ENCODE assay signal across 9 mouse cellular contexts in genomic region chr11:69257807-69258206, GRCm38 (mm10). TPM values are rescaled to one million over a fixed set of nuclear protein-coding genes. Genes with fewer than 3 reads are reported as not detected.
DNase-seq lines count a peak whose midpoint lies in the region; ATAC-seq and TF ChIP-seq lines count a peak whose summit lies in the region.
"Had no signal": no experiment of that assay in that cellular context is flagged by ENCODE, and none has a peak within 500 bp of the region (broad histone marks: within the 10 kb centered on the region; RNA-seq: fewer than 3 reads in every experiment).

No protein-coding gene starts in this region.

- H3K4me2 ChIP-seq in kidney, embryonic 16.5 days (replicated peaks; ENCODE audit: low read depth, low read length) = 0 out of 2 replicates have a peak overlapping the region, but pooled peaks have one; percentile 30
- H3K4me2 ChIP-seq: heart, embryonic 13.5 days had no signal

- WGBS in kidney, embryonic 16.5 days = 48% methylated on average over 4 of the region's 4 CpGs

- peaks cover 4% of the 10 kb centered on the region; the same call in 1 of the 2 replicates for H3K27me3 ChIP-seq in kidney, embryonic 16.5 days (ENCODE audit: insufficient read depth, low read length)
- no peaks in the 10 kb centered on the region for H3K27me3 ChIP-seq in splenic B cell, adult 2 months (ENCODE audit: control insufficient read depth, insufficient read depth, low read length, poor library complexity, severe bottlenecking)

- DNase-seq in kidney, postnatal 10 days = no peak
- DNase-seq in ES-CJ7 (ENCODE audit: low read depth, low spot score) = peak; percentile 57
- peak; percentile 47 for DNase-seq in kidney, postnatal 14 days
- peak; percentile 81 for DNase-seq in splenic B cell, adult 2 months (ENCODE audit: low read depth, low spot score)
- DNase-seq in gastrocnemius, adult 8-10 months (ENCODE audit: low spot score in 2 of 2) = no peak
- no peak for DNase-seq in adrenal gland, postnatal 4 days (ENCODE audit: low spot score in 2 of 2)

- TF ChIP-seq CTCF in bone marrow macrophage, adult 2 months (IDR thresholded peaks at IDR 0.05; ENCODE audit: low read depth, low read length) = no peak

- no peak overlapping the region; the same call in 1 of the 2 replicates for H3K4me3 ChIP-seq in kidney, embryonic 16.5 days (ENCODE audit: low read length)
- no peak overlapping the region for H3K4me3 ChIP-seq in bone marrow macrophage, adult 2 months (ENCODE audit: insufficient read depth, low read length)
- H3K4me3 ChIP-seq: heart, embryonic 13.5 days had no signal

- H3K4me1 ChIP-seq in kidney, embryonic 16.5 days (ENCODE audit: insufficient read depth, low read length) = no peaks in the 10 kb centered on the region
- peaks cover 29% of the 10 kb centered on the region for H3K4me1 ChIP-seq in bone marrow macrophage, adult 2 months (ENCODE audit: control insufficient read depth, insufficient read depth, low read length)

- no peaks in the 10 kb centered on the region for H3K36me3 ChIP-seq in kidney, embryonic 16.5 days (ENCODE audit: insufficient read depth, low read length)
- no peaks in the 10 kb centered on the region for H3K36me3 ChIP-seq in splenic B cell, adult 2 months (ENCODE audit: control insufficient read depth, insufficient read depth, low read length, poor library complexity, severe bottlenecking)
- H3K36me3 ChIP-seq: heart, embryonic 13.5 days had no signal

- H3K27ac ChIP-seq in kidney, embryonic 16.5 days (ENCODE audit: low read length) = no peak overlapping the region
- H3K27ac ChIP-seq in bone marrow macrophage, adult 2 months (ENCODE audit: insufficient read depth, low read depth, low read length) = peak overlapping the region; percentile 17; the same call in 1 of the 2 replicates
- H3K27ac ChIP-seq: heart, embryonic 13.5 days had no signal

- H3K9me3 ChIP-seq in kidney, embryonic 16.5 days (ENCODE audit: low read length) = no peaks in the 10 kb centered on the region
- H3K9me3 ChIP-seq: heart, embryonic 13.5 days had no signal

- ATAC-seq in kidney, embryonic 16.5 days (ENCODE audit: low FRiP score, low TSS enrichment) = no peak

- no peak for TF ChIP-seq POLR2A in bone marrow macrophage, adult 2 months (IDR thresholded peaks at IDR 0.05; ENCODE audit: borderline replicate concordance, low read depth, low read length)

- H3K9ac ChIP-seq in kidney, embryonic 16.5 days (replicated peaks; ENCODE audit: low read length) = 0 out of 2 replicates have a peak overlapping the region, but pooled peaks have one; percentile 55
- H3K9ac ChIP-seq: heart, embryonic 13.5 days had no signal

RNA-seq across cellular contexts. Expression of gene Gucy2e, which starts 21.0 kb away (rescaled TPM):
- 0.17 and 0.27 TPM in 2 replicates for polyA plus RNA-seq in kidney, embryonic 16.5 days (2015; fragmentation: Nextera tagmentation; extraction: Ambion mirVana)
- polyA plus RNA-seq in bone marrow macrophage, adult 2 months (2012; ENCODE audit: insufficient read depth, insufficient read length, missing spikeins) = not detected in 2 replicates
- not detected for total RNA-seq in gastrocnemius, adult 8-10 months (2022)
- not detected for total RNA-seq in adrenal gland, postnatal 4 days (2021)

Comparison
In these comparisons a context has a peak if more than half of its experiments do, and no peak if none do; other contexts are left out.
1. DNase-seq: peak in ES-CJ7 (single experiment), kidney, postnatal 14 days (single experiment) and splenic B cell, adult 2 months (single experiment); none in kidney, postnatal 10 days (single experiment), gastrocnemius, adult 8-10 months (0 of 2) and adrenal gland, postnatal 4 days (0 of 2).